Mouse (Mus musculus): Measurements from ENCODE around the gene Hipk1.
A peak's percentile ranks its signal among the peaks of the same experiment; 100 is the strongest.
"Not testable (repeated sequence)": the region's sequence is repeated elsewhere in the genome, so short reads cannot be mapped to it uniquely, and the experiment has no call there.

Hipk1 gene

GRCm38 (mm10) chr3:103791230-103792110 lies at the start of gene Hipk1:
TSS of gene Hipk1 (minus strand) at chr3:103791563.
- peak; percentile 96 for DNase-seq

- not testable (repeated sequence) for DNase-seq
Observed at GRCm38 (mm10) chr3:103840946-103841345, 49.6 kb upstream of the Hipk1 start.

- not testable (repeated sequence) for DNase-seq
Observed at GRCm38 (mm10) chr3:103840195-103840594, 48.8 kb upstream of the Hipk1 start.

- no peak for DNase-seq
Observed at GRCm38 (mm10) chr3:103839711-103840110, 48.3 kb upstream of the Hipk1 start.

- DNase-seq, result no peak
Observed at GRCm38 (mm10) chr3:103836453-103836852, 45.1 kb upstream of the Hipk1 start.

GRCm38 (mm10) chr3:103835951-103836310 lies 44.6 kb upstream of the Hipk1 start:
- no peak for DNase-seq

GRCm38 (mm10) chr3:103835272-103835950 lies 44.0 kb upstream of the Hipk1 start:
- no peak for DNase-seq

GRCm38 (mm10) chr3:103834001-103834400 lies 42.6 kb upstream of the Hipk1 start:
- DNase-seq, result no peak

- no peak for DNase-seq
Observed at GRCm38 (mm10) chr3:103832426-103832825, 41.1 kb upstream of the Hipk1 start, which contains the start of gene Bcl2l15. TSS of gene Bcl2l15 (plus strand) at chr3:103832601.

- no peak for DNase-seq
Observed at GRCm38 (mm10) chr3:103831146-103831545, 39.8 kb upstream of the Hipk1 start.

- DNase-seq, result not testable (repeated sequence)
Observed at GRCm38 (mm10) chr3:103830681-103831080, 39.3 kb upstream of the Hipk1 start.

GRCm38 (mm10) chr3:103829036-103829435 lies 37.7 kb upstream of the Hipk1 start:
- DNase-seq, result no peak

GRCm38 (mm10) chr3:103827548-103827947 lies 36.2 kb upstream of the Hipk1 start:
- no peak for DNase-seq

GRCm38 (mm10) chr3:103810967-103811366 lies 19.6 kb upstream of the Hipk1 start:
- DNase-seq, result no peak

GRCm38 (mm10) chr3:103809799-103810150 lies 18.4 kb upstream of the Hipk1 start:
- DNase-seq, result no peak

GRCm38 (mm10) chr3:103808891-103809798 lies 17.8 kb upstream of the Hipk1 start, which contains the start of the genes Dclre1b, Ap4b1 and Gm43064:
TSS of gene Dclre1b (minus strand) at chr3:103809444.
TSS of gene Ap4b1 (plus strand) at chr3:103809520.
TSS of gene Gm43064 (plus strand) at chr3:103809573.
- DNase-seq, result peak; percentile 95

GRCm38 (mm10) chr3:103805671-103806070 lies 14.3 kb upstream of the Hipk1 start:
- no peak for DNase-seq

GRCm38 (mm10) chr3:103802861-103803260 lies 11.5 kb upstream of the Hipk1 start:
- peak; percentile 70 for DNase-seq

- DNase-seq, result peak; percentile 92
Observed at GRCm38 (mm10) chr3:103801631-103802531, 10.5 kb upstream of the Hipk1 start.

GRCm38 (mm10) chr3:103799507-103799906 lies 8.1 kb upstream of the Hipk1 start:
- DNase-seq, result no peak

- no peak for DNase-seq
Observed at GRCm38 (mm10) chr3:103796389-103796788, 5.0 kb upstream of the Hipk1 start.

- peak; percentile 32 for DNase-seq
Observed at GRCm38 (mm10) chr3:103792566-103792965, 1.2 kb upstream of the Hipk1 start.

All from kidney, postnatal 14 days (tissue).